Comparison of ENCODE assay signal across 38 mouse cellular contexts in genomic region chr3:89382950-89383349, GRCm38 (mm10). TPM values are rescaled to one million over a fixed set of nuclear protein-coding genes. Genes with fewer than 3 reads are reported as not detected.
A peak's percentile ranks its signal among the peaks of the same experiment; 100 is the strongest.
DNase-seq lines count a peak whose midpoint lies in the region; TF ChIP-seq lines count a peak whose summit lies in the region.
"Had no signal": no experiment of that assay in that cellular context is flagged by ENCODE, and none has a peak within 500 bp of the region (broad histone marks: within the 10 kb centered on the region; RNA-seq: fewer than 3 reads in every experiment).

No protein-coding gene starts in this region.

- H3K27ac ChIP-seq in gastrocnemius, adult 2 months, result peak overlapping the region; percentile 16
- peak overlapping the region; percentile 40 for H3K27ac ChIP-seq in spleen, adult 2 months (ENCODE audit: insufficient read depth, low read length)
- H3K27ac ChIP-seq: forebrain, embryonic 13.5 days; heart, adult 2 months; hindbrain, embryonic 14.5 days; kidney, postnatal 0 days; limb, embryonic 10.5 days; limb, embryonic 15.5 days; liver, embryonic 13.5 days; neural tube, embryonic 13.5 days had no signal

- H3K4me3 ChIP-seq in gastrocnemius, adult 2 months, result no peak overlapping the region
- H3K4me3 ChIP-seq in spleen, adult 2 months (ENCODE audit: extremely low read depth, insufficient read depth, insufficient read length), result no peak overlapping the region
- H3K4me3 ChIP-seq: erythroblast, embryonic 14.5 days; forebrain, embryonic 13.5 days; heart, adult 2 months; heart, embryonic 12.5 days; limb, embryonic 10.5 days; limb, embryonic 15.5 days; liver, embryonic 13.5 days; myocyte; neural tube, embryonic 13.5 days had no signal

- no peak for TF ChIP-seq POLR2A in spleen, adult 2 months (IDR thresholded peaks at IDR 0.05; ENCODE audit: low read depth, low read length)

- intact Hi-C loops in gastrocnemius, adult 2 months (cut with DNase I), result no loop called here

- no peak for DNase-seq in gastrocnemius, adult 2 months
- DNase-seq in gastrocnemius, postnatal 4 days (ENCODE audit: low spot score in 2 of 2), result no peak
- no peak for DNase-seq in spleen, adult 2 months (ENCODE audit: low read depth in 1 of 2, low spot score in 2 of 2)
- DNase-seq in spleen, adult 18-20 months, result no peak
- peak; percentile 90 for DNase-seq in ZHBTc4 (ENCODE audit: low read depth, low spot score)
- no peak for DNase-seq in neural tube, embryonic 10.5 days (ENCODE audit: extremely low spot score, low spot score)
- no peak for DNase-seq in kidney, postnatal 10 days
- DNase-seq: adrenal gland, postnatal 25 days; cerebellum, postnatal 14 days; gastrocnemius, postnatal 25 days; heart, adult 2 months; kidney, adult 8-10 months; layer of hippocampus, postnatal 36 days; liver, embryonic 13.5 days; right cerebral cortex, postnatal 4 days; thymus, postnatal 14 days had no signal

- no peak for TF ChIP-seq CTCF in gastrocnemius, adult 2 months (IDR thresholded peaks at IDR 0.05)
- no peak for TF ChIP-seq CTCF in spleen, adult 2 months (IDR thresholded peaks at IDR 0.05; ENCODE audit: extremely low read depth, insufficient read depth, insufficient read length, insufficient replicate concordance)

- peaks cover 39% of the 10 kb centered on the region for H3K4me1 ChIP-seq in spleen, adult 2 months (ENCODE audit: control insufficient read depth, insufficient read depth, insufficient read length)

- no peaks in the 10 kb centered on the region for H3K27me3 ChIP-seq in spleen, adult 2 months (ENCODE audit: control insufficient read depth, insufficient read depth, low read length)
- H3K27me3 ChIP-seq: heart, embryonic 12.5 days; limb, embryonic 15.5 days; liver, embryonic 13.5 days; Patski had no signal

- H3K36me3 ChIP-seq in spleen, adult 2 months (ENCODE audit: control insufficient read depth, insufficient read depth, low read length), result peaks cover 17% of the 10 kb centered on the region
- H3K36me3 ChIP-seq: limb, embryonic 10.5 days; neural tube, embryonic 13.5 days had no signal

- 85% methylated on average over 5 of the region's 5 CpGs for WGBS in spleen, adult 2 months

RNA-seq across cellular contexts. Expression of gene Zbtb7b, which starts 11.6 kb away (rescaled TPM):
- total RNA-seq in gastrocnemius, adult 2 months (2021), result 10 to 100 TPM; 22.8 to 33.3 TPM
- total RNA-seq in gastrocnemius, postnatal 4 days (2021), result 10 to 100 TPM; 14.1 to 23.9 TPM
- 54.5 and 58.4 TPM in 2 replicates for polyA plus RNA-seq in spleen, adult 2 months (2012; rRNA removed)

RNA-seq across cellular contexts. Expression of gene Dcst1, which starts 17.9 kb away (rescaled TPM):
- total RNA-seq in gastrocnemius, adult 2 months (2021), result not detected
- under 1 TPM; 0.27 to 0.34 TPM for total RNA-seq in gastrocnemius, postnatal 4 days (2021)
- polyA plus RNA-seq in spleen, adult 2 months (2012; rRNA removed), result 0.29 and 0.42 TPM in 2 replicates
- total RNA-seq: gastrocnemius, postnatal 25 days; heart, adult 2 months; hematopoietic stem cell, adult 5-6 weeks; layer of hippocampus, postnatal 36 days; left cerebral cortex, postnatal 10 days; megakaryocyte, adult 5-6 weeks had no signal
- polyA plus RNA-seq: cortical plate, adult 2 months; erythroblast, embryonic 14.5 days; liver, embryonic 13.5 days had no signal

RNA-seq across cellular contexts. Expression of gene Lenep, which starts 19.6 kb away (rescaled TPM):
- 1 to 10 TPM in 1 of 2 experiments, under 1 TPM in 1; 0.41 to 2.1 TPM for total RNA-seq in gastrocnemius, adult 2 months (2021)
- total RNA-seq in gastrocnemius, postnatal 4 days (2021), result under 1 TPM in 1 of 2 experiments, not detected in 1; 0.83 TPM
- 1.5 and 1.9 TPM in 2 replicates for polyA plus RNA-seq in spleen, adult 2 months (2012; rRNA removed)
- total RNA-seq: adrenal gland, postnatal 25 days; heart, adult 2 months; left cerebral cortex, postnatal 10 days; MEL had no signal
- polyA plus RNA-seq: embryonic facial prominence, embryonic 14.5 days; heart, embryonic 12.5 days; heart, postnatal 0 days; hindbrain, embryonic 14.5 days; intestine, embryonic 14.5 days; large intestine, adult 2 months; limb, embryonic 15.5 days; liver, embryonic 13.5 days; midbrain, embryonic 11.5 days; midbrain, embryonic 16.5 days; myocyte; Patski; testis, adult 2 months had no signal

RNA-seq across cellular contexts. Expression of gene Dcst2, which starts 21.2 kb away (rescaled TPM):
- total RNA-seq in gastrocnemius, adult 2 months (2021), result not detected
- total RNA-seq in gastrocnemius, postnatal 4 days (2021), result under 1 TPM; 0.12 to 0.16 TPM
- 0.15 and 0.43 TPM in 2 replicates for polyA plus RNA-seq in spleen, adult 2 months (2012; rRNA removed)
- total RNA-seq: gastrocnemius, postnatal 25 days; heart, adult 2 months; hematopoietic stem cell, adult 5-6 weeks; megakaryocyte, adult 5-6 weeks; MEL had no signal
- polyA plus RNA-seq: embryonic facial prominence, embryonic 14.5 days; erythroblast, embryonic 14.5 days; heart, embryonic 12.5 days; midbrain, embryonic 11.5 days had no signal

RNA-seq across cellular contexts. Expression of gene Flad1, which starts 28.7 kb away (rescaled TPM):
- total RNA-seq in gastrocnemius, adult 2 months (2021), result 10 to 100 TPM; 40.8 to 56.4 TPM
- 10 to 100 TPM; 21.9 to 27.2 TPM for total RNA-seq in gastrocnemius, postnatal 4 days (2021)
- 39.1 and 43.9 TPM in 2 replicates for polyA plus RNA-seq in spleen, adult 2 months (2012; rRNA removed)
